Comparison of ENCODE assay signal across 8 mouse cellular contexts in genomic region chr11:94428091-94428835, GRCm38 (mm10). TPM values are rescaled to one million over a fixed set of nuclear protein-coding genes. Genes with fewer than 3 reads are reported as not detected.
A peak's percentile ranks its signal among the peaks of the same experiment; 100 is the strongest.
DNase-seq lines count a peak whose midpoint lies in the region; ATAC-seq and TF ChIP-seq lines count a peak whose summit lies in the region.

No protein-coding gene starts in this region.

- H3K9ac ChIP-seq in intestine, embryonic 15.5 days: no peak overlapping the region
- no peak overlapping the region for H3K9ac ChIP-seq in lung, embryonic 14.5 days

- no peaks in the 10 kb centered on the region for H3K27me3 ChIP-seq in cerebellum, adult 2 months (ENCODE audit: control insufficient read depth, insufficient read depth, low read length)
- no peaks in the 10 kb centered on the region for H3K27me3 ChIP-seq in intestine, embryonic 15.5 days (replicated peaks)
- H3K27me3 ChIP-seq in lung, embryonic 14.5 days (ENCODE audit: insufficient read depth, low read length): peaks cover 8% of the 10 kb centered on the region; the same call in 1 of the 2 replicates

- no peak overlapping the region for H3K27ac ChIP-seq in cerebellum, adult 2 months (ENCODE audit: insufficient read depth, low read length)
- H3K27ac ChIP-seq in intestine, embryonic 15.5 days: peak overlapping the region; percentile 86
- peak overlapping the region; percentile 94 for H3K27ac ChIP-seq in lung, embryonic 14.5 days (ENCODE audit: low read depth)

- DNase-seq in cerebellum, postnatal 4 days (ENCODE audit: low spot score in 2 of 2): peak; percentile 69 to 82
- no peak for DNase-seq in cerebellum, adult 2 months
- DNase-seq in brain, adult 2 months (ENCODE audit: low read depth, low spot score): peak; percentile 45
- DNase-seq in heart, adult 11 months: peak; percentile 97
- peak; percentile 98 for DNase-seq in lung, embryonic 14.5 days
- peak; percentile 25 for DNase-seq in skeletal muscle tissue, adult 2 months (ENCODE audit: low read depth, low spot score)

- no peaks in the 10 kb centered on the region for H3K9me3 ChIP-seq in intestine, embryonic 15.5 days
- no peaks in the 10 kb centered on the region for H3K9me3 ChIP-seq in lung, embryonic 14.5 days (ENCODE audit: low read depth, low read length)

- H3K36me3 ChIP-seq in intestine, embryonic 15.5 days: no peaks in the 10 kb centered on the region
- peaks cover 40% of the 10 kb centered on the region; the same call in 1 of the 2 replicates for H3K36me3 ChIP-seq in lung, embryonic 14.5 days (ENCODE audit: insufficient read depth)

- TF ChIP-seq POLR2A in cerebellum, adult 2 months (IDR thresholded peaks at IDR 0.05; ENCODE audit: borderline replicate concordance, insufficient read depth, low read length): no peak

- no peak overlapping the region for H3K4me3 ChIP-seq in cerebellum, adult 2 months (replicated peaks; ENCODE audit: insufficient read depth, low read depth, low read length)
- no peak overlapping the region for H3K4me3 ChIP-seq in intestine, embryonic 15.5 days (replicated peaks)
- H3K4me3 ChIP-seq in lung, embryonic 14.5 days (ENCODE audit: low read depth, low read length): no peak overlapping the region

- 40% methylated on average over 4 of the region's 4 CpGs for WGBS in cerebellum, adult 2 months
- WGBS in intestine, embryonic 15.5 days: 28% methylated on average over 4 of the region's 4 CpGs
- 11% methylated on average over 4 of the region's 4 CpGs for WGBS in lung, embryonic 14.5 days

- 0 out of 2 replicates have a peak overlapping the region, but pooled peaks have one; percentile 6 for H3K4me2 ChIP-seq in intestine, embryonic 15.5 days (replicated peaks)
- peak overlapping the region; percentile 31 for H3K4me2 ChIP-seq in lung, embryonic 14.5 days

- no peak for TF ChIP-seq CTCF in cerebellum, adult 2 months (IDR thresholded peaks at IDR 0.05; ENCODE audit: borderline replicate concordance, insufficient read depth, low read depth, low read length)
- TF ChIP-seq CTCF in lung, embryonic 14.5 days (IDR thresholded peaks at IDR 0.05; ENCODE audit: low read depth): no peak

- ATAC-seq in intestine, embryonic 15.5 days: peak; percentile 88
- ATAC-seq in lung, embryonic 14.5 days (ENCODE audit: insufficient read depth): peak; percentile 94
- no peak for ATAC-seq in megakaryocyte, adult 5-6 weeks (ENCODE audit: poor library complexity, severe bottlenecking)

- peaks cover 14% of the 10 kb centered on the region for H3K4me1 ChIP-seq in cerebellum, adult 2 months (ENCODE audit: control insufficient read depth, insufficient read depth, low read length)
- H3K4me1 ChIP-seq in intestine, embryonic 15.5 days (replicated peaks): peaks cover 48% of the 10 kb centered on the region
- peaks cover 20% of the 10 kb centered on the region for H3K4me1 ChIP-seq in lung, embryonic 14.5 days (ENCODE audit: insufficient read depth)

RNA-seq across cellular contexts. Expression of gene Abcc3, which starts 35.5 kb away (rescaled TPM):
- 0.64 and 0.71 TPM in 2 replicates for polyA plus RNA-seq in cerebellum, adult 2 months (2012; rRNA removed)
- 1.5 and 2.6 TPM in 2 replicates for polyA plus RNA-seq in intestine, embryonic 15.5 days (2015; fragmentation: Nextera tagmentation; extraction: Ambion mirVana)
- 3.1 and 3.7 TPM in 2 replicates for polyA plus RNA-seq in lung, embryonic 14.5 days (2014; fragmentation: Nextera tagmentation; extraction: Ambion mirVana)
- 1.1 and 1.8 TPM in 2 replicates for total RNA-seq in megakaryocyte, adult 5-6 weeks (2015)
- 1.4 and 1.8 TPM in 2 replicates for total RNA-seq in megakaryocyte, adult 5-6 weeks (2017)

RNA-seq across cellular contexts. Expression of gene Cacna1g, which starts 45.7 kb away (rescaled TPM):
- polyA plus RNA-seq in cerebellum, adult 2 months (2012; rRNA removed): 199 and 248 TPM in 2 replicates
- 5.2 and 7.9 TPM in 2 replicates for polyA plus RNA-seq in intestine, embryonic 15.5 days (2015; fragmentation: Nextera tagmentation; extraction: Ambion mirVana)
- 12.9 and 13.5 TPM in 2 replicates for polyA plus RNA-seq in lung, embryonic 14.5 days (2014; fragmentation: Nextera tagmentation; extraction: Ambion mirVana)
- 0.96 and 0.98 TPM in 2 replicates for total RNA-seq in megakaryocyte, adult 5-6 weeks (2015)
- total RNA-seq in megakaryocyte, adult 5-6 weeks (2017): 0.16 TPM in 1 of 2 replicates, not detected in the other

RNA-seq across cellular contexts. Expression of gene Spata20, which starts 57.7 kb away (rescaled TPM):
- 1.5 and 1.9 TPM in 2 replicates for polyA plus RNA-seq in cerebellum, adult 2 months (2012; rRNA removed)
- 0.06 TPM in 1 of 2 replicates, not detected in the other for polyA plus RNA-seq in intestine, embryonic 15.5 days (2015; fragmentation: Nextera tagmentation; extraction: Ambion mirVana)
- polyA plus RNA-seq in lung, embryonic 14.5 days (2014; fragmentation: Nextera tagmentation; extraction: Ambion mirVana): 0.42 TPM in 1 of 2 replicates, not detected in the other
- total RNA-seq in megakaryocyte, adult 5-6 weeks (2015): not detected in 2 replicates
- not detected in 2 replicates for total RNA-seq in megakaryocyte, adult 5-6 weeks (2017)

Comparison
In these comparisons a context has a peak if more than half of its experiments do, and no peak if none do; other contexts are left out.
1. DNase-seq: peak in cerebellum, postnatal 4 days (2 of 2), brain, adult 2 months (single experiment), heart, adult 11 months (single experiment), lung, embryonic 14.5 days (single experiment) and skeletal muscle tissue, adult 2 months (single experiment); none in cerebellum, adult 2 months (0 of 2).
2. RNA of gene Cacna1g, which starts 45.7 kb away (polyA plus RNA-seq): 199 to 248 TPM in cerebellum, adult 2 months; 12.9 to 13.5 TPM in lung, embryonic 14.5 days and 5.2 to 7.9 TPM in intestine, embryonic 15.5 days; every median in the first group is over 10 times any median in the second.